17 mouse cellular contexts compared by ENCODE assay signal in the genomic region with DNA sequence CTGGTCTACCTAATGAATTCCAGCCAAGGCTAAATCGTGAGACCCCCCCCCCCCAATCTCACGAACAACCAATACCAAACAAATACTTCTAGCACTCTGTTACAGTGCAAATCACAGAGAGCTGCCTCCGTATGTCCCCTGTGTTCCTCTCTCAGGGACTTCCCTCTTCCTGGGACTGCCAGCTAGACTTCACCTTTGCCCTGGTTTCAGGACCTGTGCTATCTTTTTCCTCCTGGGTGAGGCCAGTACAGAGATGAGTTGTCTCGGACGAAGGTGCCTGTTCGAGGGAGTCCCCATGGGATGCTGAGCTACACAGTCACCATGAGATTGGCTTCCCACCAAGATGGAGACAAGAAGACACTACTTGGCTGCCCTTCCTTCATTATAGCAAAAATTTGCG. TPM values are rescaled to one million over a fixed set of nuclear protein-coding genes. Genes with fewer than 3 reads are reported as not detected.
DNase-seq lines count a peak whose midpoint lies in the region; ATAC-seq and TF ChIP-seq lines count a peak whose summit lies in the region.
"Had no signal": no experiment of that assay in that cellular context is flagged by ENCODE, and none has a peak within 500 bp of the region (broad histone marks: within the 10 kb centered on the region; RNA-seq: fewer than 3 reads in every experiment).

No protein-coding gene starts in this region.

- TF ChIP-seq CTCF in lung, adult 2 months (IDR thresholded peaks at IDR 0.05; ENCODE audit: insufficient read depth, low read length), result no peak
- TF ChIP-seq CTCF in intestine, postnatal 0 days (IDR thresholded peaks at IDR 0.05; ENCODE audit: low read depth), result no peak

- no peak overlapping the region for H3K4me2 ChIP-seq in intestine, postnatal 0 days (replicated peaks; ENCODE audit: low read depth)
- no peak overlapping the region for H3K4me2 ChIP-seq in midbrain, embryonic 15.5 days
- H3K4me2 ChIP-seq: embryonic facial prominence, embryonic 12.5 days; forebrain, embryonic 15.5 days; heart, embryonic 11.5 days; heart, embryonic 15.5 days; hindbrain, embryonic 12.5 days had no signal

- no peaks in the 10 kb centered on the region for H3K9me3 ChIP-seq in intestine, postnatal 0 days (ENCODE audit: control insufficient read depth)
- no peaks in the 10 kb centered on the region for H3K9me3 ChIP-seq in midbrain, embryonic 15.5 days
- H3K9me3 ChIP-seq: embryonic facial prominence, embryonic 12.5 days; forebrain, embryonic 15.5 days; heart, embryonic 15.5 days; hindbrain, embryonic 12.5 days had no signal

- intact Hi-C loops in heart, postnatal 10 days (cut with DNase I), result no loop called here

- no peak overlapping the region for H3K9ac ChIP-seq in intestine, postnatal 0 days (ENCODE audit: low read depth, low read length)
- no peak overlapping the region for H3K9ac ChIP-seq in midbrain, embryonic 15.5 days
- H3K9ac ChIP-seq: embryonic facial prominence, embryonic 12.5 days; forebrain, embryonic 15.5 days; heart, embryonic 15.5 days; hindbrain, embryonic 12.5 days had no signal

- H3K36me3 ChIP-seq in intestine, postnatal 0 days (ENCODE audit: control insufficient read depth, insufficient read depth), result no peaks in the 10 kb centered on the region
- no peaks in the 10 kb centered on the region for H3K36me3 ChIP-seq in midbrain, embryonic 15.5 days (replicated peaks)
- H3K36me3 ChIP-seq: embryonic facial prominence, embryonic 12.5 days; forebrain, embryonic 15.5 days; heart, embryonic 15.5 days; hindbrain, embryonic 12.5 days had no signal

- peak; percentile 88 for DNase-seq in heart, adult 11 months
- no peak for DNase-seq in heart, postnatal 10 days
- peak; percentile 27 for DNase-seq in lung, postnatal 36 days
- no peak for DNase-seq in lung, adult 2 months
- no peak for DNase-seq in kidney, postnatal 25 days
- DNase-seq: cerebellum, adult 11 months; cerebellum, adult 8-10 months had no signal

- WGBS in lung, adult 2 months, result 71% methylated on average over 7 of the region's 7 CpGs
- WGBS in intestine, postnatal 0 days, result 45% methylated on average over 7 of the region's 7 CpGs
- 79% methylated on average over 7 of the region's 7 CpGs for WGBS in midbrain, embryonic 15.5 days

- peak; percentile 75 for ATAC-seq in intestine, postnatal 0 days
- peak; percentile 50; the same call in 1 of the 2 replicates for ATAC-seq in monocyte, adult 5-6 weeks (replicated peaks; ENCODE audit: insufficient number of reproducible peaks, low FRiP score, low TSS enrichment, poor library complexity, severe bottlenecking)
- ATAC-seq in midbrain, embryonic 15.5 days (replicated peaks), result no peak
- ATAC-seq: CD4-positive, CD25-positive, alpha-beta regulatory T cell, adult 4 months; forebrain, embryonic 15.5 days had no signal

- H3K4me1 ChIP-seq in lung, adult 2 months (ENCODE audit: control insufficient read depth, insufficient read depth, low read length), result no peaks in the 10 kb centered on the region
- H3K4me1 ChIP-seq in intestine, postnatal 0 days (replicated peaks; ENCODE audit: control insufficient read depth, insufficient read depth, low read length), result no peaks in the 10 kb centered on the region
- no peaks in the 10 kb centered on the region for H3K4me1 ChIP-seq in midbrain, embryonic 15.5 days
- H3K4me1 ChIP-seq: embryonic facial prominence, embryonic 12.5 days; forebrain, embryonic 15.5 days; hindbrain, embryonic 12.5 days had no signal

- no peak overlapping the region for H3K4me3 ChIP-seq in lung, adult 2 months (replicated peaks; ENCODE audit: extremely low read depth, low read depth, low read length)
- H3K4me3 ChIP-seq in intestine, postnatal 0 days (ENCODE audit: low read depth, low read length), result no peak overlapping the region
- no peak overlapping the region for H3K4me3 ChIP-seq in midbrain, embryonic 15.5 days
- H3K4me3 ChIP-seq: embryonic facial prominence, embryonic 12.5 days; forebrain, embryonic 15.5 days; heart, adult 2 months; heart, embryonic 15.5 days; hindbrain, embryonic 12.5 days had no signal

- no peak overlapping the region for H3K27ac ChIP-seq in intestine, postnatal 0 days (ENCODE audit: low read depth, low read length)
- H3K27ac ChIP-seq in midbrain, embryonic 15.5 days, result no peak overlapping the region
- H3K27ac ChIP-seq: embryonic facial prominence, embryonic 12.5 days; forebrain, embryonic 15.5 days; heart, adult 2 months; heart, embryonic 15.5 days; hindbrain, embryonic 12.5 days had no signal

- H3K27me3 ChIP-seq in intestine, postnatal 0 days (replicated peaks; ENCODE audit: control insufficient read depth, insufficient read depth, low read length), result 0 out of 2 replicates have a peak, but pooled peaks cover 4% of the 10 kb centered on the region
- H3K27me3 ChIP-seq in midbrain, embryonic 15.5 days (replicated peaks), result no peaks in the 10 kb centered on the region
- H3K27me3 ChIP-seq: embryonic facial prominence, embryonic 12.5 days; forebrain, embryonic 15.5 days; heart, embryonic 15.5 days had no signal

- TF ChIP-seq POLR2A in lung, adult 2 months (IDR thresholded peaks at IDR 0.05; ENCODE audit: borderline replicate concordance, extremely low read depth, low read depth, low read length), result no peak

RNA-seq across cellular contexts. Expression of gene Scarb1, which starts 7.2 kb away (rescaled TPM):
- 10 to 100 TPM; 62.6 to 73.8 TPM for total RNA-seq in heart, postnatal 10 days (2021)
- 173 and 196 TPM in 2 replicates for polyA plus RNA-seq in lung, adult 2 months (2012; rRNA removed)
- polyA plus RNA-seq in intestine, postnatal 0 days (2015; fragmentation: Nextera tagmentation; extraction: Ambion mirVana), result 26.5 TPM in 2 replicates
- total RNA-seq in monocyte, adult 5-6 weeks (2017), result 67.9 to 84.6 TPM (median 77.1 TPM) in 3 replicates
- polyA plus RNA-seq in midbrain, embryonic 15.5 days (2015; fragmentation: Nextera tagmentation; extraction: Ambion mirVana), result 40.3 and 45.9 TPM in 2 replicates

RNA-seq across cellular contexts. Expression of gene Gm10382, which starts 41.1 kb away (rescaled TPM):
- not detected for total RNA-seq in heart, postnatal 10 days (2021)
- polyA plus RNA-seq in lung, adult 2 months (2012; rRNA removed), result 0.20 and 0.25 TPM in 2 replicates
- polyA plus RNA-seq in intestine, postnatal 0 days (2015; fragmentation: Nextera tagmentation; extraction: Ambion mirVana), result 0.16 and 0.24 TPM in 2 replicates
- 2.9 TPM in 1 of 3 replicates, not detected in the others for total RNA-seq in monocyte, adult 5-6 weeks (2017)
- polyA plus RNA-seq in midbrain, embryonic 15.5 days (2015; fragmentation: Nextera tagmentation; extraction: Ambion mirVana), result 0.74 and 0.86 TPM in 2 replicates

RNA-seq across cellular contexts. Expression of gene Ubc, which starts 41.9 kb away (rescaled TPM):
- 1,000 to 10,000 TPM in 1 of 2 experiments, 100 to 1,000 TPM in 1; 934 to 1,069 TPM for total RNA-seq in heart, postnatal 10 days (2021)
- 705 and 874 TPM in 2 replicates for polyA plus RNA-seq in lung, adult 2 months (2012; rRNA removed)
- polyA plus RNA-seq in intestine, postnatal 0 days (2015; fragmentation: Nextera tagmentation; extraction: Ambion mirVana), result 345 and 371 TPM in 2 replicates
- total RNA-seq in monocyte, adult 5-6 weeks (2017), result 791 to 1,058 TPM (median 1,006 TPM) in 3 replicates
- polyA plus RNA-seq in midbrain, embryonic 15.5 days (2015; fragmentation: Nextera tagmentation; extraction: Ambion mirVana), result 1,496 and 1,513 TPM in 2 replicates

Comparison
In these comparisons a context has a peak if more than half of its experiments do, and no peak if none do; other contexts are left out.
1. DNase-seq: peak in heart, adult 11 months (single experiment) and lung, postnatal 36 days (single experiment); none in heart, postnatal 10 days (0 of 2), lung, adult 2 months (single experiment) and kidney, postnatal 25 days (0 of 2).